Mouse (Mus musculus) liver, postnatal 0 days (tissue): ENCODE measurements around the gene Ankrd37.

Source experiments
- CTCF ChIP-seq: sonication (generic); IDR thresholded peaks from 2 replicates; pipeline ENCODE4 v1.5.1; 2016; ENCODE audit warnings: antibody characterized with exemption, low read depth
- EP300 ChIP-seq: IDR thresholded peaks from 2 replicates; pipeline ENCODE4 v1.6.1; 2016; ENCODE audit warnings: antibody characterized with exemption, low read depth, mild to moderate bottlenecking

DNA sequence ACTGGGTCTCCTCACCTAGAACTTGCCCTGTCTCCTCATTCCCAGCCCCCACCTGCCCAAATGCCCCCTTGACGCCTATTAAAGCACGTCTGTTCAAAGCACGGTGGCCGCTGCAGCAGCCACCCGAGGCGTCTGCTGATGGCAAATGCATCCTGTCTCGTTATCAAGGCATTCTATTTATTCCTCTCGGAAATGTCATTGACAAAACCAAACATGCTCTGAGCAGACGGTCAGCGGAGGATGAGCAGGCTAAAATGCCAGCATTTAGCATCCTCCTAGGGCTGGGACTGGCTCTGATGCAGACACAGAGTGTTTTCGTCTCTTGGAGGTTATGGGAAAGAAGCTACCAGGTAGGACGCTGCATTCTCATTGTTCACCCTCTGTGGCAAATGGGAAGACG lies 34.8 kb upstream of the Ankrd37 start:
- no peak for TF ChIP-seq EP300
- no peak for TF ChIP-seq CTCF
